Mouse (Mus musculus) erythroid progenitor cell, adult 5-6 weeks (primary cell): ENCODE measurements around the gene Zbtb20. TPM values are rescaled to one million over a fixed set of nuclear protein-coding genes. Genes with fewer than 3 reads are reported as not detected.

Experiments
- ATAC-seq: replicated peaks from 2 replicates; pipeline ENCODE4 v1.8.0; 2016; ENCODE audit warnings: moderate number of reproducible peaks, mild to moderate bottlenecking, moderate TSS enrichment, inconsistent platforms; ENCODE audit not compliant: poor library complexity, low FRiP score, severe bottlenecking
- total RNA-seq, 2 experiments: library from RNA; stranded (forward) in 1 of 2; stranded (reverse) in 1 of 2; fragments of 150-400 nt in 1 of 2; fragments of 186-747, 209-891 nt in 1 of 2; gene quantifications; 2 replicates each; pipeline versions ENCODE4 v1.2.3 to v1.2.4; 2015 to 2017; ENCODE audit warnings: low replicate concordance in 2 of 2

The Zbtb20 gene
- total RNA-seq, 2 experiments from 2014 or later = 10.5 to 25.9 TPM

DNA sequence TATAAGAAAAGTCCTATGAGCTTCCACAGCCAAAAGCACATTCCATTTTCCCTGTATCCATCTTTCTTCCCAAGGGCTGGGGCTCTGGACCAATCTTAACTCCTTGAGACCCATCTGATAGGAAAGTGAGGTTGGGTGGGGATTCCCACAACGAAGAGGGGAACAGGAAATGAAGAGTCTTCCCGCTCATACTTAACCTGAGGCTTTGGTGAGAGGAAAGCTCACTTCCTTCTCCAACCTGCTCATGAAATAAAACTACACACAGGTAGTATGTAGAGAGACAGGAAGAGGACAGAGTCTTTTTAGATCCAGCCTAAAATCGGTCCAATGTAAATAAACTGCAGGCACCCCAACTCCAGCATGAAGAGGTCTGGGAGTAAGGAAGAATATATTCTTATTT is 771.3 kb downstream of the Zbtb20 start:
- ATAC-seq = no peak

DNA sequence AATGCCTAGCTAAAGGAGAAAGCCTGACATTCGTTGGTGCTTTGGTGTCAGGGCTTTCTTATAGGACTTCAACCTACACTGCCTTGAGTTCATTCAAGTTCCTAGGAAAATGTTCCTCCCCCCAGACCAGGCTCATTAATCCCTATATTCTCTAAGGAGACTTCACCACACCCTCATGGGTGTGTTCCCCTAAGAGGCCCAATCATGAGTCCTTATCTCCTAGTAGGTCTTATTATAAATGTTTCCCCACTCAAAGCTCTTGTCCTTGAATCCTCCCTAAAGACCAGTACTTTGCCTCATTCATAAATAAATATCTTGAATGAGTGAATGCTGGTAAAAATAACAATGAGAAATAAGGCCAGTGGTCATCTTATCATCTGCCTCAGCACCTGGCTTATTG is 772.0 kb downstream of the Zbtb20 start:
- no peak for ATAC-seq

DNA sequence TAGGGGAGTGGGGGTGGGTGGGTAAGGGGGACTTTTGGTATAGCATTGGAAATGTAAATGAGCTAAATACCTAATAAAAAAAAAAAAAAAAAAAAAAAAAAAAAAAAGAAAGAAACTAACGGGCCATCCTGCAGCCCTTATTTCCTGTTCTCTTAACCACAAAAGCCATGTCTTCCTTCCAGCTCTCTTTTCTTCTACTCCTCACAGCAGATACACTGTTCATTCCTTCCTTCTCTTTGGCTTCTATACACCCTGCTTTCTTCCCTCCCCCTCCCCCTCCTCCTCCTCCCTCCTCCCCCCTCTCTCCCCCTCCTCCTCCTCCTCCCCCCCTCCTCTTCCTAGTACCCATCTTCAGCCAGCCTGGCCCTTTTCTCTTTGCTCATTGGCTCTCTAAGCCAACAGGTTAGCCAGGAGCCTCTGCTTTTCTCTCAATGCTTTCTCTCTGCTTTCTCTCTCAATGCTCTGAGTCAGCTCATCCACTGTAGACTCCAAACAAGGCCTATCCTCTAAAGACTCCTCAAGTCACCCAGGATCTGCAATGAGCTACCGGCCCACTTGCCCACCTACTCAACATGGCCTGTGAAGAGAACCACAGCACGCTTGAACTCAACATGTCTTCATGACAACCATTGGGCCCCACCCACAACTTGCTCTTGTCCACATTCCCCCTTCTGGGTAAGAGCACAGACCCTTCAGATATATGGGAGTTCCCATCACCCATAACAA is 774.8 kb downstream of the Zbtb20 start:
- no peak for ATAC-seq

DNA sequence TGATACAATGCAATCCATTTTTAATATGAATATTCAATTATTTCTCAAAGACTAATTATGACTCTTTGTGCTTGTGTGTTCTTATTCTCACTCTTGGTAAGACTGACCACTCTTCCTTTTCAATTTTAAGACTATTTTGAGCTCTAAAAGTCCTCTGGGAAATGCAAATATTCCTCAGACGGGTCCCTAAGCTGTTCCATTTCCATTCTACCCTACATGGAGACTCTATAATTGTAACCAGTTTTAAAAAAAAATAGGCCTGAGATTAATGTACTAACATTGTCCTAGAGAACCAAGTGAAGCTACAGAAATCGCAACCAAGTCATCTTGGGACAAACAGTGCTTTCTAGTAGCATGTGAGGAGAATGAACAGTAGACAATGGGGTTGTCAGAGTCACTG is 777.6 kb downstream of the Zbtb20 start:
- no peak for ATAC-seq

DNA sequence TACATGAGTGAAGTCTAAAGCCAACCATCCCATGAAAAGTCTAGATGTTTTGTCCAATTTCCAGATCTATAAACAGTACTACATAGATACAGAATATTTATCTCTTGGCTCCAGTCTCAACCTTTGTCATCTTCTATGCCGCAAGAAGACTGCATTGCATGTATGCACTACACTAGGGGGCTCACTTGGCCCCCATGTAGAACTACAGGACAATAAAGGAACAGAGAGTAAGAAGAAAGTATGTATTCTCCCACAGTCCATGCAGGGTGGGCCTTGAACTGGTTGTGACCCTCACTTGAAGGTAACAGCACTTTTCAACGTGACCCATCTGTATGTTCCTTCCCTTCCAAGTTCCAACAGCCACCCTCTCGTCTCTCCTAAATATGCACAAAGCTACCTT is 778.6 kb downstream of the Zbtb20 start:
- no peak for ATAC-seq

DNA sequence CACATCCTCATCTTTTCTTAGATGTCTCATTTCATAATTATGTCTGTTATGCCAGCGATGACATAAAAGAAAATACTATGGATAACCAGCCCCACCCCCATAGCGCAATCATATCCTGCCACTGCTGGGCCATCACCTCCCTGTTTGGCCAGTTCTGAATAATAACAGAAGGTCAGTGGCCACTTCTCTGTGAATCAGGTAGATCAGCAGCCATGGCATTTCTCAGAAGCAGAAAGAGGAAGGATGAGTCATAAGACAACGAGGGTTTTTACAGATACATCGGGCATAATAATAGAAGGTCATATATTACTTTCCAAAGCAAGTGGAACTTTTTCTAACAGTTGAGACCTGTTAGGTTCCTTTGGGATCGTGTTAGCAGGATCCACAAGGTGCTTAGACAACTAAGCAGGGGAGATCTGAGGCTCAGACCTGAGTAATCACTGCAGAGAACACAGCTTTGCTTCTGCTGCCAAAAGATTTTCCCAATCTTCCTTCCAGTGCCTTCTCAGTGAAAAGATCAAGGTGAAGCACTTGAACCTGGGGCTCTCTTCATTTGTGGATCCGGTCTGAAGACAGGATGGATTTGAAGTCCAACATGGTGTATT is 779.6 kb downstream of the Zbtb20 start:
- no peak for ATAC-seq

DNA sequence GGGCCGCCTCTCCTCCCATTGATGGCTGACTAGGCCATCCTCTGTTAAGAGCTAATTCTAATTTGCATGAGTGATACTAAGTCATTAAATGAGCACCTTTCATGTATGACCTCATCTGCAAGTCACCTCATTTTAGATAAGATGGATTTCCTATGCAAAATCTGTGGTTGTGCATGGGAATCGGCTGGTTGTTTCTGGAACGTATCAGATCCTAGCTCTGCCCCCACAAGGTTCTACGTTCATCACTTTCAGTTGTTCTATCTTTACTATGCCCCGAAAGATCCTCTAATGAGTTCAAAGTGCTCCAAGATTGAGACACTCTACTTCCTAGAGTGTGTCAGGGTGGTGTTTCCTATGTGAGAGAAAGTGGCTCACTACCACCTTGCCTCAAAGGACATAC is 785.9 kb downstream of the Zbtb20 start:
- ATAC-seq = no peak

DNA sequence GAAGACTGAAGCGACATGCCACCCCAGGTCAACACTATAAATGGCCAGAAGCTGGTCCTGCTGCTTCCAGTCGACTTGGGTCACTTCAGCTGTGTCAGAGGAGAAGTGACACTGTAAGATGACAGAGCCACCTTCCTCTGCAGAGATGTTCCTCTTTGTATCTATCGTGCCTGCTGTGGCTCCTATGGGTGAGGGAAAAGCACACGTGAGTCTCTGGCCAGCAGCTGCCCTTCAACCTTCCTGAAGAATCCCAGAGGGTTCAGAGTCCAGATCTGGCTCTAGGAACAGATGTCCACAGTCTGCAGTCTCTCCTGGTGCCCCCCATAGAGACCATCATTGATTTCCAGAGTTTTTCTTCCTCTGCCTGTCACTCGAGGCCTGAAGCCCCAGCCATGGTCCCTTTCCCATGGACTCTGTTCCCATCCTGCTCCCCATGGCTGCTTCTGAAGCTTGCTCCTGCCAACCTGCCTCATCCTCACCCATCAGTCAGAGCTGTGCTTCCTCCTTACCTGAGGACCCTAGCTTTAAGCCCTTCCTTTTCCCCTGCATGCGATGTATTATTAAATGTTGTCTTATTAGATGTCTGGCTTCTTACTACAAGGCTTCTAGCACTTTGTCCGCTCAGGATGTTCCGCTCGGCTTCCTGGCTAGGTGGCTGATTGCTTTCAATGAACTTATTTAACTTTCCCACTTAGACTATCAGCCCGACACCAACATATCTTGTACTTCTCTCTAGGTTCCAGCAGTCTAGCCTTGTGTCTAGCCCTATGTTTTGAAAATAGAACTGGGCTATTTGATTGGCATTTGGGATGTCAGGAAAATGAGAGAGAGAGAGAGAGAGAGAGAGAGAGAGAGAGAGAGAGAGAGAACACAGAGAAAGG is 786.7 kb downstream of the Zbtb20 start:
- ATAC-seq = no peak

DNA sequence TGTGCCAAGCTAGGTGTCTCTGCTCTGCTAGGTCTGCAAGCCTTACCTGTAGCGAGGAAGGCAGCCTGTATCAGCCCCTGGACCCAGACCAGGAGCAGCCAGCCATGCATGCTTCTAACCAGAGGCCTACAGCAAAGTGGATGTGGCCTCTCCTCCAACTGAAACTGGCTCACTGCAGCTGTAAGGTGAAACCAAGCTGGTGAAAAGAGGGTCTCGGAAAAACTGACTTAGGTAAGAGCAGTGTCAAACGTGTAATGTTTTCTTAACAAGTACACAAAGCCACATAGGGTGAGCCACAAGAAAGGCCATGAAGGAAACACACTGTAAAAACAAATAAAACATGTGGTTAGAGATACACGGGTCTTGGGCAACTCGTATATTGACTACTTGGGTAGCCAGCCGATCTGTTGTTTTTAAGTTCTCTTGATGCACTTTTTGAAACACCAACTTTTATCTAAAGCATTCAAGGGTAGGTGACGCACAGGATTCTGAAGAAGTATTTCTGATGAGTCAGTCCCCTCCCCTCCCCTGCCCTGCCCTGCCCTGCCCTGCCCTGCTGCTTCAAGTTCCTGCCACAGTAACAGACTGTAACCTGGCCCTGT is 788.4 kb downstream of the Zbtb20 start, which contains the start of gene Tigit:
Gene Tigit, minus strand, starts transcription at position 169 of the 602 bp plus-strand sequence.
- ATAC-seq = no peak

DNA sequence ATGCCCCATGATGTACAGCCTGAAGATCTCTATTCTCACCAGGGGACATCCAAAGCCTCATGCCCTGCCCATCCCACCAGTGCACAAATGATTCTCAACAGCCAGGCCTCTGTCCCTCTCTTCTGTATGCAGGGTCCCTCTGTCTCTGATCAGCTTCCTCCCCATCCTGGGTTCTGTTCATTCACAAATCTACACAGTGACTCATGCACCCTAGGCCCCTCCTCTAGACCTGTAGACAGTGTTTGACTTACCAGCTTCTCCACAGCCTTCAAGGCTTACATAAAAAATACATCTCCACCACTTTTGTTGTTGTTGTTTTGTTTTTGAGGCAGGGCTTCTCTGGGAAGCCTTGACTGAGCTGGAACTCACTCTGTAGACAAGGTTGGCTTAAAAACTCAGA is 789.2 kb downstream of the Zbtb20 start:
- no peak for ATAC-seq

DNA sequence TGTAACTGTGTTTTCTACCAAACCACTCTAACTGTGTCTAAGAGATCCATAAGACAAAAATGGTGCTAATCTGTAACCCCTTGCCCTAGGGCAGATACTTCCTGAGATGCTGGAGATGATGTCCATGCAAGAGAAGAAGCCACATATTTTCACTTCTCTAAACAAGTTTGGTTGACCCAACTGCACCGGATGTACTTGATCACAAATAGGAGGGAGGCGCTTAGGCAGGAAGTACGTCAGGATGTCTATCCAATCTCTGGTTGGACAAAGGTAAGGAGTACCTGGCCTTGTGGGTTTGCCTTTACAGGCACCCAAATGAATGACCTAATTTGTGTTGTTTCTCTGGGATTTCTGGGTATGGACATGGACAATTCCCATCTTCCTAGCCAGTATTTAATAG is 792.6 kb downstream of the Zbtb20 start:
- ATAC-seq = no peak

DNA sequence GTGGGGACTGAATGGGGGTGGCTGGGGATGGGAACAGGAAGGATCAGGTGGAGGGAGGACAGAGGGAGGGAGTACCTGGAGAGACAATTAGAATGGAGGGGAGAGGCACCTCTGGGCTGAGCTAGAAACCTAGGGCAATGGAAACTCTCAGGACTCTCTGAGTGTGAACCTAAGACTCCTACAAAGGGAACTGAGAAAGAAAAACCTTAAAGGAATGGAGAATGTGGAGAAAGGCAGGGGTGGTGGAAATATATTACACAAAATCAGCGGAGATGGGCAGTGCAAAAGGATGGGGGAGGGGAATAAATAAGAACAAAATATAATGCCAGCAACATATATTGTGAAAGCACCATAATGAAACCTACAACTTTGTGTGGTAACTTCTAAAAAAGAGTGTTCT is 796.3 kb downstream of the Zbtb20 start:
- no peak for ATAC-seq

DNA sequence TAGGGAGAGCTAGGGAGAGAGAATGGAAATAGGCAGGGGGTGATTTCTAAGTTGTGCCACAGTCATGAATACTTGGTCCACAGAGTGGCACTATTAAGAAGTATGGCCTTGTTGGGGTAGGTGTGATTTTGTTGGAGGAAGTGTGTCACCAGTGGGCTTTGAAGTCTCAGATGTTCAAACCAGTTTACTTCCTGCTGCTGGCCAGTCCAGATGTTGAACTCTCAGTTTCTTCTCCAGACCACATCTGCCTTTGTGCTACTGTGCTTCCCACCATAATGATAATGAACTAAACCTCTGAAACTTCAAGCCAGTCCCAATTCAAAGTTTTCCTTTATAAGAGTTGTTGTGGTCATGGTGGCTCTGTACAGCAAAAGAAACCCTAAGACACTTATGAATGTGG is 797.0 kb downstream of the Zbtb20 start:
- no peak for ATAC-seq

DNA sequence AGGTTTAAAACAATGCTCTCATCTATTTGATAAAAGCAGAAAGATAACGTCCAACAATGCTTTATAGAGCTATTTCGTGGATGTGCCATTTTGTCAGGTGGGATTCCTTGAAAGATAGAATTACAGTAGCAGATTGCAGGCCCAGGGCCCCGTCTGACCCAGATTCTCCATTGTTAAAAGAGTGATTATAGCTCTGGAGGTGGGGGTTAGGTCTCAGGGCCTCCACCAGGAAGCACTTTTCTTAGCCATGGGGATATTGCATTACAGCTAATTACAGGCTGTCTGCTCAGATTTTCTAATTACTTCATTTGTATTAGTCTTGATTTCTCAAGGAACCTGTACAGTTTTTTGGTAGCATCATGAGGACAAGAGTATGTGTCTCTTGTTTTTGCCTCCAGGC is 798.7 kb downstream of the Zbtb20 start:
- ATAC-seq = no peak

DNA sequence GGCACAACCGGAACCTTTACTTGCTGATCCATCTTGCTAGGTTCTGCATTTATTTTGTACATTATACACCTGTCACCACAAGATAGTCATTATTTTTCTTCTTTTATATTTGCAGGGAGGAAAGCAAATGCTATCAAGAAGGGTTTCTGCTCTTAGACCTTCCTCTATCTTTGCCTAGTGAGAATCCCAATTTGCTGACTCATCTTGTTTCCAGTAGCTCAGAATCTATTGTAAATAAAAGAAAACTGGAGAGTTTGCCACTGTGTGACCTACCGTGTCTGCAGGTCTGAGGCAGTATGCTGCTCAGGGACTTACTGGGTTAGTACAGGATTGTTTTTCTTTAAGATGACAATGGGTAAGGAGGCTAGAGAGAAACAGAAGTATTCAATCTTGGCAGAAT is 812.3 kb downstream of the Zbtb20 start:
- no peak for ATAC-seq

DNA sequence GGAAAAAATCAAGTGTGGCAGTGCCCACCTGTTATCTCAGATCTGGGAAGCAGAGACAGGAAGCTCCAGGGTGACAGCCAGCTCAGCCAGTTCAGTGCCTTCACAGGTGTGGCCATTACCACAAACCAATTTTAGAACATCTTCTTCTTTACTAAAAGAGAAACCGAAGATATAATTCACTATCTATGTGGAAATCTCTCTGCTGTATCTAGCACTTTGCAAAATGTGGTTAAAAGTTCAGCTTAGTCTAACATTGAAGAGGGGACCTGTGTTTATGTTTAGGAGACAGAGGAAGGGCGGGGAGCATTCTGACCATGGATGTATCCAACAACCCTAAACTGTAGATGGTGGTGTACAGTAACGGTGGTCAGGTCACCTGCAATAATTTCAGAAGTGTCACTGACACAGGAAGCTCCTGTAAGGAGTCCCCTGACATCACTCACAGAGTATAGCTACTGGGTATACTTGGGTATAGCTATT is 814.6 kb downstream of the Zbtb20 start:
- no peak for ATAC-seq

DNA sequence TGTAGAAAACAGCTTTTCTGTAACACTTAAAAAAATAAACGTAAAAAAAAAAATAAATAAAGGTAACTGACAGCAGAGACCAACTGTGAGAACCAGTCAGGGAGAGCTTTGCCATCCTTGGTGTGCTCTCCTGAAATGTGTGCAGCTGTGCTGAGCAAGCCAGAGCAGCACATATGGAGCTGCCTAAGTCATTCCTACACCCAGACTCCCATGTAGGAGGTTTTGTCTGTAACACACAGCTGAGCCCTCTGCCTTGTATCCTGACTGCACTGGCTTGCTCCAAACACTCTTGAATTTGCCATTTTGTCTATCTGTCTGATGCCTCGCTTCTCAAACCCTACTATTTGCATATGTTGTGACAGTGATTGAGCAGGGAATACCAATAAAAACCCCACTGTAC is 815.2 kb downstream of the Zbtb20 start:
- no peak for ATAC-seq

DNA sequence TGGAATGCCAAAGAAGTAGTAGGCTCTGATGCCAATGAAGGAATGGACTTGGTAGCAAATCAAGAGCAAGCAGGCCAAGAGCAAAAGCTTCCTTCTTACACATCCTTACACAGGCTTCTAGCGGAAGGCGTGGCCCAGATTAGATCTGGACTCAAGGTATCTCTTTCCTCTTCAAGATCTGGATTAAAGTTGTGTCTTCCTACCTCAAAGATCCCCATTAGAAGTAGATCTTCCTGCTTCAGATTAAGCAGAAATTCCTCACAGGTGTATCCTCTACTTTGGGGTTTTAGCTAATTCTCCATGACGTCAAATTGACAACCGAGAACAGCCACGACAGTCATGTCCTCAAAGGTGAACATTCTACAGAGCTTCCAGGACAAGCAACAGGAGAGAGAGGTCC is 816.1 kb downstream of the Zbtb20 start:
- ATAC-seq = no peak
